ENCODE assay signal across 8 mouse cellular contexts in genomic region chr5:74530785-74531184, GRCm38 (mm10). TPM values are rescaled to one million over a fixed set of nuclear protein-coding genes. Genes with fewer than 3 reads are reported as not detected.
DNase-seq lines count a peak whose midpoint lies in the region; ATAC-seq and TF ChIP-seq lines count a peak whose summit lies in the region.

No protein-coding gene starts in this region.

- no peak for TF ChIP-seq POLR2A in CH12.LX (IDR thresholded peaks at IDR 0.05; ENCODE audit: low read depth, low read length)

- no peak for DNase-seq in heart, embryonic 10.5 days (ENCODE audit: low spot score)
- no peak for DNase-seq in heart, postnatal 14 days
- no peak for DNase-seq in CH12.LX (ENCODE audit: extremely low read depth)
- DNase-seq in embryo, embryonic 11 days: no peak
- no peak for DNase-seq in Muller cell, postnatal 12 days (ENCODE audit: inconsistent ontology term)
- no peak for DNase-seq in cerebellum, postnatal 36 days

- intact Hi-C loops in heart, postnatal 14 days (cut with DNase I): loop anchor here (5.0 kb wide), 1 partner anchor 218 kb away; no protein-coding TSS in a partner anchor

- H3K4me3 ChIP-seq in heart, embryonic 10.5 days: peak overlapping the region; percentile 97
- peak overlapping the region; percentile 86 to 94 (median 92) for H3K4me3 ChIP-seq in CH12.LX (replicated peaks in 1 of 3; ENCODE audit: low read depth in 2 of 3, low read length in 2 of 3, poor library complexity in 1 of 3)
- H3K4me3 ChIP-seq in forebrain, embryonic 16.5 days (replicated peaks; ENCODE audit: low read length): peak overlapping the region; percentile 91
- H3K4me3 ChIP-seq in liver, embryonic 16.5 days (ENCODE audit: low read depth, low read length): peak overlapping the region; percentile 89

- no peaks in the 10 kb centered on the region for H3K27me3 ChIP-seq in heart, embryonic 10.5 days (ENCODE audit: insufficient read depth, poor library complexity, severe bottlenecking)
- no peaks in the 10 kb centered on the region for H3K27me3 ChIP-seq in CH12.LX (replicated peaks)
- H3K27me3 ChIP-seq in forebrain, embryonic 16.5 days (replicated peaks; ENCODE audit: control insufficient read depth, insufficient read depth, low read length): no peaks in the 10 kb centered on the region
- H3K27me3 ChIP-seq in liver, embryonic 16.5 days (ENCODE audit: control insufficient read depth, insufficient read depth, low read depth, low read length): no peaks in the 10 kb centered on the region

- H3K79me2 ChIP-seq in CH12.LX (replicated peaks; ENCODE audit: control insufficient read depth, extremely low read depth, insufficient read depth, poor library complexity, severe bottlenecking): peaks cover 4% of the 10 kb centered on the region; the same call in 1 of the 2 replicates

- H3K27ac ChIP-seq in heart, embryonic 10.5 days: peak overlapping the region; percentile 86; the same call in 1 of the 2 replicates
- no peak overlapping the region for H3K27ac ChIP-seq in CH12.LX (ENCODE audit: insufficient read depth, low read depth)
- no peak overlapping the region for H3K27ac ChIP-seq in forebrain, embryonic 16.5 days (ENCODE audit: low read length)
- H3K27ac ChIP-seq in liver, embryonic 16.5 days (ENCODE audit: low read length): no peak overlapping the region

- ATAC-seq in forebrain, embryonic 16.5 days: no peak
- ATAC-seq in liver, embryonic 16.5 days (ENCODE audit: low read depth): no peak

- in situ Hi-C loops in CH12.LX (cut with MboI; ENCODE audit: low pct_ligation_motif_present, low pct_unique_long_range_greater_than_20kb, low sequenced_read_pairs): no loop called here

- no peak for TF ChIP-seq CTCF in CH12.LX (conservative IDR thresholded peaks at IDR 0.05 in 1 of 2, IDR thresholded peaks at IDR 0.05 in 1 of 2; ENCODE audit: low read depth in 2 of 2, low read length in 2 of 2)

- 22% methylated on average over 16 of the region's 16 CpGs for WGBS in heart, embryonic 10.5 days
- 22% methylated on average over 16 of the region's 16 CpGs for WGBS in forebrain, embryonic 16.5 days
- 8% methylated on average over 16 of the region's 16 CpGs for WGBS in liver, embryonic 16.5 days (ENCODE audit: insufficient replicate concordance)

- H3K9me3 ChIP-seq in heart, embryonic 10.5 days: no peaks in the 10 kb centered on the region
- H3K9me3 ChIP-seq in CH12.LX (replicated peaks; ENCODE audit: low read length): no peaks in the 10 kb centered on the region
- H3K9me3 ChIP-seq in forebrain, embryonic 16.5 days (ENCODE audit: control insufficient read depth, low read length): no peaks in the 10 kb centered on the region
- no peaks in the 10 kb centered on the region for H3K9me3 ChIP-seq in liver, embryonic 16.5 days (replicated peaks; ENCODE audit: control insufficient read depth, low read length)

- H3K4me1 ChIP-seq in heart, embryonic 10.5 days: peaks cover 26% of the 10 kb centered on the region
- H3K4me1 ChIP-seq in CH12.LX (ENCODE audit: control insufficient read depth in 1 of 2, insufficient read depth in 2 of 2): peaks cover 5 to 34% of the 10 kb centered on the region in 2 experiments; a peak in 3 of 4 replicates
- H3K4me1 ChIP-seq in forebrain, embryonic 16.5 days (replicated peaks; ENCODE audit: control insufficient read depth, insufficient read depth, low read length): peaks cover 34% of the 10 kb centered on the region
- H3K4me1 ChIP-seq in liver, embryonic 16.5 days (ENCODE audit: control insufficient read depth, low read depth, low read length): peaks cover 23% of the 10 kb centered on the region

- no peaks in the 10 kb centered on the region for H3K36me3 ChIP-seq in heart, embryonic 10.5 days
- peaks cover 0 to 8% of the 10 kb centered on the region in 2 experiments for H3K36me3 ChIP-seq in CH12.LX (replicated peaks in 1 of 2; ENCODE audit: control insufficient read depth in 1 of 2, insufficient read depth in 1 of 2, low read length in 1 of 2)
- H3K36me3 ChIP-seq in forebrain, embryonic 16.5 days (ENCODE audit: control insufficient read depth, insufficient read depth): no peaks in the 10 kb centered on the region
- H3K36me3 ChIP-seq in liver, embryonic 16.5 days (ENCODE audit: control insufficient read depth, insufficient read depth): no peaks in the 10 kb centered on the region

- no peak for TF ChIP-seq EP300 in CH12.LX (IDR thresholded peaks at IDR 0.05; ENCODE audit: low read length)

- peak overlapping the region; percentile 42 for H3K9ac ChIP-seq in CH12.LX (ENCODE audit: insufficient read depth, low read depth)
- peak overlapping the region; percentile 63 for H3K9ac ChIP-seq in forebrain, embryonic 16.5 days (replicated peaks; ENCODE audit: low read depth, low read length)
- peak overlapping the region; percentile 73 for H3K9ac ChIP-seq in liver, embryonic 16.5 days (ENCODE audit: low read depth, low read length)

- dilution Hi-C loops in CH12.LX (cut with MboI; ENCODE audit: extremely low pct_ligation_motif_present, extremely low pct_unique_long_range_greater_than_20kb, low sequenced_read_pairs): no loop called here

- TF ChIP-seq RAD21 in CH12.LX (IDR thresholded peaks at IDR 0.05; ENCODE audit: low read depth, low read length): no peak

- H3K4me2 ChIP-seq in CH12.LX (ENCODE audit: insufficient read depth, low read depth, poor library complexity, severe bottlenecking): peak overlapping the region; percentile 55
- H3K4me2 ChIP-seq in forebrain, embryonic 16.5 days (ENCODE audit: low read length): peak overlapping the region; percentile 98
- peak overlapping the region; percentile 91 for H3K4me2 ChIP-seq in liver, embryonic 16.5 days (ENCODE audit: low read depth, low read length)

TF ChIP-seq in CH12.LX, 34 proteins besides CTCF, POLR2A, EP300 and RAD21:
- TF ChIP-seq ELF1 (IDR thresholded peaks at IDR 0.05; ENCODE audit: low read depth, low read length) (no peak), MEF2A (IDR thresholded peaks at IDR 0.05; ENCODE audit: borderline replicate concordance, low read depth, low read length) (no peak)
TF ChIP-seq in CH12.LX: peak in this region for 0.

RNA-seq across cellular contexts. Expression of gene Scfd2, which starts 0.8 kb away (rescaled TPM):
- 17.3 and 18.3 TPM in 2 replicates for polyA plus RNA-seq in heart, embryonic 10.5 days (2016; fragmentation: Nextera tagmentation; extraction: Ambion mirVana)
- 10 to 100 TPM; 11.7 to 13.4 TPM for total RNA-seq in heart, postnatal 14 days (2021)
- 13.2 and 22.2 TPM in 2 replicates for total RNA-seq in CH12.LX (2012; rRNA removed)
- total RNA-seq in CH12.LX (2014; rRNA removed): 17.4 and 18.0 TPM in 2 replicates
- 13.1 and 14.4 TPM in 2 replicates for polyA plus RNA-seq in CH12.LX (2012; ENCODE audit: insufficient read length, low read depth)
- polyA plus RNA-seq in forebrain, embryonic 16.5 days (2015; fragmentation: Nextera tagmentation; extraction: Ambion mirVana): 28.4 and 29.0 TPM in 2 replicates
- 8.4 and 10.4 TPM in 2 replicates for polyA plus RNA-seq in liver, embryonic 16.5 days (2015; fragmentation: Nextera tagmentation; extraction: Ambion mirVana)

RNA-seq across cellular contexts. Expression of gene Fip1l1, which starts 4.5 kb away (rescaled TPM):
- 80.7 and 93.9 TPM in 2 replicates for polyA plus RNA-seq in heart, embryonic 10.5 days (2016; fragmentation: Nextera tagmentation; extraction: Ambion mirVana)
- 10 to 100 TPM; 30.2 to 33.5 TPM for total RNA-seq in heart, postnatal 14 days (2021)
- total RNA-seq in CH12.LX (2012; rRNA removed) (72.0 and 73.4 TPM in 2 replicates), CH12.LX (2014; rRNA removed) (83.1 and 91.3 TPM in 2 replicates)
- 171 and 188 TPM in 2 replicates for polyA plus RNA-seq in CH12.LX (2012; ENCODE audit: insufficient read length, low read depth)
- 87.1 and 99.3 TPM in 2 replicates for polyA plus RNA-seq in forebrain, embryonic 16.5 days (2015; fragmentation: Nextera tagmentation; extraction: Ambion mirVana)
- 28.2 and 29.3 TPM in 2 replicates for polyA plus RNA-seq in liver, embryonic 16.5 days (2015; fragmentation: Nextera tagmentation; extraction: Ambion mirVana)
